Mouse (Mus musculus) hindbrain, embryonic 10.5 days (tissue): ENCODE data around the gene Prkar2a. TPM values are rescaled to one million over a fixed set of nuclear protein-coding genes. Genes with fewer than 3 reads are reported as not detected.
A peak's percentile ranks its signal among the peaks of the same experiment; 100 is the strongest.

ENCODE experiments used
- DNase-seq: peaks from one replicate; pipeline ENCODE4 v3.0.0-alpha.2; 2017; ENCODE audit warnings: low spot score
- H3K27ac ChIP-seq: fragments of 300-500 bp; sonication (generic); 2 replicates; pipeline ENCODE4 v1.5.1; 2016; ENCODE audit warnings: mild to moderate bottlenecking, moderate library complexity
- H3K27me3 ChIP-seq: fragments of 300-500 bp; sonication (generic); 2 replicates; pipeline ENCODE4 v1.6.1; 2016; ENCODE audit warnings: mild to moderate bottlenecking; ENCODE audit not compliant: poor library complexity, insufficient read depth, severe bottlenecking
- H3K36me3 ChIP-seq: fragments of 300-500 bp; sonication (generic); 2 replicates; pipeline ENCODE4 v1.6.1; 2016; ENCODE audit warnings: mild to moderate bottlenecking, moderate library complexity
- H3K4me1 ChIP-seq: fragments of 300-500 bp; sonication (generic); replicated peaks from 2 replicates; pipeline ENCODE4 v1.6.1; 2016; ENCODE audit warnings: mild to moderate bottlenecking
- H3K4me3 ChIP-seq: fragments of 300-500 bp; sonication (generic); 2 replicates; pipeline ENCODE4 v1.5.1; 2016; ENCODE audit warnings: mild to moderate bottlenecking, moderate library complexity
- H3K9me3 ChIP-seq: fragments of 300-500 bp; sonication (generic); 2 replicates; pipeline ENCODE4 v1.6.1; 2016; ENCODE audit warnings: mild to moderate bottlenecking, moderate library complexity
- WGBS: fragments of 180-500 bp; shearing (Covaris S2); methylation state at CpG from one replicate; pipeline ENCODE4 v1.1.7; 2016; 5-methylcytosine and 5-hydroxymethylcytosine counted together
- polyA plus RNA-seq: library from polyadenylated mRNA; unstranded; fragments of >200 nt; fragmentation: Nextera tagmentation; extraction: Ambion mirVana; gene quantifications from 2 replicates; pipeline ENCODE4 v1.2.1, GENCODE M21; 2016

The Prkar2a gene
- polyA plus RNA-seq, 1 experiment from 2014 or later = 35.0 TPM

- Histone ChIP-seq H3K27me3 (no peaks in the 10 kb centered on the region), H3K36me3 (peaks cover 56% of the 10 kb centered on the region), H3K27ac (no peak overlapping the region), H3K4me1 (peaks cover 48% of the 10 kb centered on the region), H3K4me3 (no peak overlapping the region), H3K9me3 (no peaks in the 10 kb centered on the region)
- no peak for DNase-seq
- WGBS = 78% methylated on average over 2 of the region's 2 CpGs
Measured at GRCm38 (mm10) chr9:108795281-108795680, 106.2 kb downstream of the Prkar2a start.

- Histone ChIP-seq H3K36me3 (peaks cover 59% of the 10 kb centered on the region), H3K27ac (0 out of 2 replicates have a peak overlapping the region, but pooled peaks have one; percentile 12), H3K27me3 (no peaks in the 10 kb centered on the region), H3K4me1 (peaks cover 48% of the 10 kb centered on the region), H3K4me3 (peak overlapping the region; percentile 23; the same call in 1 of the 2 replicates), H3K9me3 (no peaks in the 10 kb centered on the region)
- no peak for DNase-seq
- 40% methylated on average over 11 of the region's 11 CpGs for WGBS
Measured at GRCm38 (mm10) chr9:108795762-108796161, 106.6 kb downstream of the Prkar2a start.

- H3K4me3 ChIP-seq = peak overlapping the region; percentile 23; the same call in 1 of the 2 replicates
- H3K36me3 ChIP-seq = peaks cover 66% of the 10 kb centered on the region
- DNase-seq = no peak
- WGBS = 80% methylated on average over 4 of the region's 4 CpGs
- H3K27me3 ChIP-seq = no peaks in the 10 kb centered on the region
- peaks cover 46% of the 10 kb centered on the region for H3K4me1 ChIP-seq
- H3K27ac ChIP-seq = 0 out of 2 replicates have a peak overlapping the region, but pooled peaks have one; percentile 12
- H3K9me3 ChIP-seq = no peaks in the 10 kb centered on the region
Measured at GRCm38 (mm10) chr9:108796351-108796981, 107.4 kb downstream of the Prkar2a start.

- H3K36me3 ChIP-seq = peaks cover 76% of the 10 kb centered on the region
- no peak overlapping the region for H3K27ac ChIP-seq
- H3K4me1 ChIP-seq = peaks cover 40% of the 10 kb centered on the region
- no peak overlapping the region for H3K4me3 ChIP-seq
- 91% methylated on average over 7 of the region's 7 CpGs for WGBS
- no peaks in the 10 kb centered on the region for H3K27me3 ChIP-seq
- no peak for DNase-seq
- no peaks in the 10 kb centered on the region for H3K9me3 ChIP-seq
Measured at GRCm38 (mm10) chr9:108797477-108797876, 108.4 kb downstream of the Prkar2a start.

GRCm38 (mm10) chr9:108798508-108799075, 109.5 kb downstream of the Prkar2a start:
- Histone ChIP-seq H3K27ac (no peak overlapping the region), H3K4me3 (no peak overlapping the region), H3K9me3 (no peaks in the 10 kb centered on the region), H3K36me3 (peaks cover 83% of the 10 kb centered on the region), H3K27me3 (no peaks in the 10 kb centered on the region), H3K4me1 (peaks cover 29% of the 10 kb centered on the region)
- WGBS = 88% methylated on average over 5 of the region's 5 CpGs
- DNase-seq = no peak

GRCm38 (mm10) chr9:108799564-108799963, 110.5 kb downstream of the Prkar2a start:
- Histone ChIP-seq H3K27me3 (no peaks in the 10 kb centered on the region), H3K4me3 (no peak overlapping the region), H3K4me1 (peaks cover 21% of the 10 kb centered on the region), H3K36me3 (peaks cover 87% of the 10 kb centered on the region), H3K27ac (no peak overlapping the region), H3K9me3 (no peaks in the 10 kb centered on the region)
- WGBS = 95% methylated on average over 3 of the region's 3 CpGs
- DNase-seq = no peak

Other genes starting within 250 kb of the Prkar2a start
- 56.1 and 56.9 TPM in 2 replicates for gene Ccdc71, start 228.8 kb upstream of the Prkar2a start, polyA plus RNA-seq
- 29.5 and 41.3 TPM in 2 replicates for gene Klhdc8b, start 227.7 kb upstream of the Prkar2a start, polyA plus RNA-seq
- 40.8 and 41.0 TPM in 2 replicates for gene Lamb2, start 209.6 kb upstream of the Prkar2a start, polyA plus RNA-seq
- gene Usp19, start 198.7 kb upstream of the Prkar2a start, polyA plus RNA-seq = 86.5 and 87.8 TPM in 2 replicates
- gene Qars, start 181.6 kb upstream of the Prkar2a start, polyA plus RNA-seq = 103 and 112 TPM in 2 replicates
- gene Qrich1, start 172.5 kb upstream of the Prkar2a start, polyA plus RNA-seq = 153 and 168 TPM in 2 replicates
- gene Impdh2, start 129.0 kb upstream of the Prkar2a start, polyA plus RNA-seq = 185 and 214 TPM in 2 replicates
- 57.0 and 69.3 TPM in 2 replicates for gene Ndufaf3, start 121.9 kb upstream of the Prkar2a start, polyA plus RNA-seq
- 169 and 222 TPM in 2 replicates for gene Dalrd3, start 119.4 kb upstream of the Prkar2a start, polyA plus RNA-seq
- 166 and 233 TPM in 2 replicates for gene Wdr6, start 110.6 kb upstream of the Prkar2a start, polyA plus RNA-seq
- 7.3 and 12.2 TPM in 2 replicates for gene P4htm, start 91.6 kb upstream of the Prkar2a start, polyA plus RNA-seq
- gene Arih2, start 39.9 kb upstream of the Prkar2a start, polyA plus RNA-seq = 56.4 and 58.8 TPM in 2 replicates
- gene Slc25a20, start 27.2 kb upstream of the Prkar2a start, polyA plus RNA-seq = 30.0 and 33.8 TPM in 2 replicates
- gene Ip6k2, start 94.5 kb downstream of the Prkar2a start, polyA plus RNA-seq = 87.2 and 117 TPM in 2 replicates
- gene Nckipsd, start 119.1 kb downstream of the Prkar2a start, polyA plus RNA-seq = 14.9 and 16.2 TPM in 2 replicates
- 4.5 and 7.2 TPM in 2 replicates for gene Celsr3, start 137.0 kb downstream of the Prkar2a start, polyA plus RNA-seq
- gene Slc26a6, start 164.0 kb downstream of the Prkar2a start, polyA plus RNA-seq = 11.2 and 12.6 TPM in 2 replicates
- gene Tmem89, start 225.3 kb downstream of the Prkar2a start, polyA plus RNA-seq = 0.17 and 0.24 TPM in 2 replicates
- 478 and 495 TPM in 2 replicates for gene Uqcrc1, start 247.3 kb downstream of the Prkar2a start, polyA plus RNA-seq